Mouse (Mus musculus): ENCODE measurements around the gene Asb4. TPM values are rescaled to one million over a fixed set of nuclear protein-coding genes. Genes with fewer than 3 reads are reported as not detected.

The Asb4 gene
- total and polyA plus RNA-seq, 2 experiments from 2014 or later = 10.5 to 16.3 TPM

DNA sequence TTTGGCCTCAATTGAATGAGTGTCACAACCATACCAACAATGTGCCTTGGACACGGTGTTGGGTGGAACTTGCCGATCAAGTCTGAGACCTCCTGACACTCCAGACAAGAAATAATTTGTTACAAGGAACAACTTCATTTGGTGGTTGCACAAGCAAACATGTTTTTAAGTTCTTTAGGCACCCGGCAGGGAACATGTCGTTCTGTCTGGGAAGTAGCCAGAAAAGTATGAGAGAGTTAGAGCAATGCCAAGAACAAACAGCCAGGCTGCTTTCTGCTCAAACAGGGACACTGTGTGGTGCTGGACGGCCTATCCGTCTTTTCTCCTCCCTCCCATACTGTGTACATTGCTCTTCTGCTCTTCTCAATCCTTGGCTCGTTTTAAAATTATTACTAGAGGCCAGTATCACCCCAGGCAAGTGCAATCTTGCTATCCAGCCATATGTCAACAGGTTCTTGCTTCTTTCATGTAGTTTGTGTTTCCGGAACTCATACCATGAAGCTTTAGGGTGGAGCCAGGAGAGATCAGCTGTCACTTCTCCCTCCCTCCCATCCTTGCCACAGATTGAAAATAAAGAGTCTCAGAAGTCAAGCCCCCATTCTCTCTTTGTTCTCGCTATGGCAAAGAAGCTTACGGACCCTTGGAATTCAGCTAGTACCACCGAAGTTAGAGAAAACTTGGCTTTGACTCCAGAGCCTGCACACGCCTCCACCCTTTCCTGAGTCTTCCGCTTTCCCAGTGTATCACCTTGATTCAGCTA is 60.1 kb downstream of the Asb4 start:
- peaks cover 5% of the 10 kb centered on the region; the same call in 1 of the 2 replicates for H3K4me1 ChIP-seq (ENCODE audit: insufficient read depth)
- peak; percentile 60 for DNase-seq
- H3K9me3 ChIP-seq (ENCODE audit: low read length) = no peaks in the 10 kb centered on the region
- no peaks in the 10 kb centered on the region for H3K36me3 ChIP-seq (ENCODE audit: insufficient read depth)
- H3K27me3 ChIP-seq (ENCODE audit: insufficient read depth, low read length) = no peaks in the 10 kb centered on the region
- H3K4me2 ChIP-seq (ENCODE audit: low read depth) = 0 out of 2 replicates have a peak overlapping the region, but pooled peaks have one; percentile 21
- no peak for TF ChIP-seq CTCF (IDR thresholded peaks at IDR 0.05; ENCODE audit: low read depth)
- peak; percentile 81 for ATAC-seq
- H3K27ac ChIP-seq (ENCODE audit: low read depth, low read length) = no peak overlapping the region
- WGBS = 22% methylated on average over 13 of the region's 13 CpGs
- no peak overlapping the region for H3K4me3 ChIP-seq (ENCODE audit: low read depth, low read length)
- no peak overlapping the region for H3K9ac ChIP-seq

DNA sequence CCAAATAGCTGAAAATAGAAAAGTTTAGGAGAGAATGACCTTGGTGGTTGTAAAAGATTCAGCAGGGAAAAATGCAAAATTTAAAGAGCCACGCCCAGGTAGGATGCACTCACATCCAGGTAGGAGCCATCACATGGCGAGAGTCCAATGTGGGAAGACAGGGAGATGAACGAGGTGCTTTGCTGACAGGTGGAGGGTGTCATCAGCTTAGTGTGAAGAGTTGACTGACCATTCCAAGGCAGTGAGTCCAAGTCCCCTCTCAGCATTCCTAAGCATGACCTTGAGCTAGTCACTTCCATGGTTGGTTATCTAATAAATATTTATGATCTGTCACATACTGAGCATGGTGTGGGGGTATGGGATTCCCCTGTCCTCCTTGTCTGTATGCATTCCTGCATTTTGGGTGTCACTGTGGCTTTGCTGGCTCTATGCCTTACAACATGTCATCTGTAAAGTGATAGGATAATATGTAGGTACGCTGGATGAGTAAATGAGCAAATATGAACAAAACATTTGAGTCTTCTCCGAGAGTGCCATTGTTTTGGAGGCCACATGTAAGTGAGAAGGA is 61.2 kb downstream of the Asb4 start:
- no peak overlapping the region for H3K4me3 ChIP-seq (ENCODE audit: low read depth, low read length)
- H3K27ac ChIP-seq (ENCODE audit: low read depth, low read length) = no peak overlapping the region
- no peak overlapping the region for H3K9ac ChIP-seq
- ATAC-seq (no peak), DNase-seq (no peak)
- no peak overlapping the region for H3K4me2 ChIP-seq (ENCODE audit: low read depth)
- H3K9me3 ChIP-seq (ENCODE audit: low read length) = no peaks in the 10 kb centered on the region
- no peaks in the 10 kb centered on the region for H3K36me3 ChIP-seq (ENCODE audit: insufficient read depth)
- WGBS = 92% methylated on average over 5 of the region's 5 CpGs
- peaks cover 5% of the 10 kb centered on the region; the same call in 1 of the 2 replicates for H3K4me1 ChIP-seq (ENCODE audit: insufficient read depth)
- no peaks in the 10 kb centered on the region for H3K27me3 ChIP-seq (ENCODE audit: insufficient read depth, low read length)
- TF ChIP-seq CTCF (IDR thresholded peaks at IDR 0.05; ENCODE audit: low read depth) = no peak

DNA sequence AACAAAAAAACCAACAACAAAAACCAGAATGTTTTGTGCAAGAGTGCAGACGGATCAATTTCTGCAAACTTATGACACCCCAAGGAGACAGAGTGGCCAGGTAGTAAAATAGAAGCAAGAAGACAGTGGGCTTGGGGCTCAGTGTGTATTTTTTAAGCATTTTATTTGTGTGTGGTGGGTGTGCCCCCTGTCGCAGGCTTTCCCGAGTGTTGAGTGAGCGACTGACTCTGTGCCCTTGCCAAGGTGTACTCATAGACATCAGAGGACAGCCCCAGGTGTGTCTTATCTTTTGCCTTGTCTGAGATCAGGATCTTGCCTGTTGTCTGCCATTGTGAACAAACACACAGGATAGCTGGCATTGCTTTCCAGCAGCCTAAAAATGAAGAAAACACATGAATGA is 63.8 kb downstream of the Asb4 start:
- Histone ChIP-seq H3K4me2 (ENCODE audit: low read depth) (no peak overlapping the region), H3K9ac (no peak overlapping the region), H3K4me1 (ENCODE audit: insufficient read depth) (peaks cover 5% of the 10 kb centered on the region; the same call in 1 of the 2 replicates), H3K27ac (ENCODE audit: low read depth, low read length) (no peak overlapping the region), H3K9me3 (ENCODE audit: low read length) (no peaks in the 10 kb centered on the region), H3K27me3 (ENCODE audit: insufficient read depth, low read length) (no peaks in the 10 kb centered on the region), H3K36me3 (ENCODE audit: insufficient read depth) (no peaks in the 10 kb centered on the region), H3K4me3 (ENCODE audit: low read depth, low read length) (no peak overlapping the region)
- ATAC-seq = no peak
- 75% methylated on average over 4 of the region's 4 CpGs for WGBS
- no peak for TF ChIP-seq CTCF (IDR thresholded peaks at IDR 0.05; ENCODE audit: low read depth)
- DNase-seq = no peak

DNA sequence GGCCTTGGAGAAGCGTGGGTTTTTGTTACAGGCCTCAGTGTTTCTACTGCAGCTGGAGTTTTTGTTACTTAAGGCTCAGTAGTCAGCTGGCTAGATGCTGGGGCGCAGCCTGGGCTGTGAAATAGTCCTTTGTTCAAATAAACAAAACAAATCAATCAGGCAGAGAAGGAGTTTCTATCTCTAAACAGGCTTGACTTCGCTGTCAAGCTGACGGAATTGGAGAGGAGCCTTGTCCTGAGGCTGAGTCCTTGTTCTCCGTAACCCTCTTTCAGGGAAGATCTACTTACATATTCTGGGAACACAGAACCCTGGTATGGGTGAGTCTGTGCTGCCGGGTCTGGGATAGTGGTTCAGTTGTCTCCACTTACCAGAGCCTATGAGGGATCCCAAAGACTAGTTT is 64.4 kb downstream of the Asb4 start:
- TF ChIP-seq CTCF (IDR thresholded peaks at IDR 0.05; ENCODE audit: low read depth) = no peak
- WGBS = 14% methylated on average over 6 of the region's 6 CpGs
- DNase-seq = peak; percentile 16
- Histone ChIP-seq H3K9me3 (ENCODE audit: low read length) (no peaks in the 10 kb centered on the region), H3K4me3 (ENCODE audit: low read depth, low read length) (no peak overlapping the region), H3K36me3 (ENCODE audit: insufficient read depth) (no peaks in the 10 kb centered on the region), H3K9ac (no peak overlapping the region), H3K27ac (ENCODE audit: low read depth, low read length) (no peak overlapping the region), H3K27me3 (ENCODE audit: insufficient read depth, low read length) (no peaks in the 10 kb centered on the region), H3K4me1 (ENCODE audit: insufficient read depth) (peaks cover 4% of the 10 kb centered on the region; the same call in 1 of the 2 replicates), H3K4me2 (ENCODE audit: low read depth) (no peak overlapping the region)
- ATAC-seq = peak; percentile 73

DNA sequence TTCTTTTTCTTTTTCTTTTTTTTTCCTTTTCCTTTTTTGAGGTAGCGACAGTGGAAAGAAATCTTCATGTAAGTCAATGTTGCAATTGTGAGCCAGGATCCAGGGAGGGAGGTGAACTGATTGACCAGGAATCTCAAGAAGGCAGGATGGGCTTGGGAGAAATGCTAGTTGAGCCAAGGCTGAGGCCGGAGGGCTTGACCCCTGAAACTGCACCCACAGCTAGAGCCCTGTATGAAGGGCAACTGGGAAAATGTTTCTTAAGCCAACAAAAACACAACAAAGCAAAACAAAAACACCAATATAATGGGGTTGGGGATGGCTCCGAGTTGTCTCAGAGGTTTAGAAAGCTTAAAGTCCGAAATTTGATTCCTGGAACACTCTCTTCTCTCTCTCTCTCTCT is 65.2 kb downstream of the Asb4 start:
- 61% methylated on average over 4 of the region's 4 CpGs for WGBS
- H3K9ac ChIP-seq = no peak overlapping the region
- no peak for TF ChIP-seq CTCF (IDR thresholded peaks at IDR 0.05; ENCODE audit: low read depth)
- no peaks in the 10 kb centered on the region for H3K36me3 ChIP-seq (ENCODE audit: insufficient read depth)
- no peak overlapping the region for H3K27ac ChIP-seq (ENCODE audit: low read depth, low read length)
- H3K9me3 ChIP-seq (ENCODE audit: low read length) = no peaks in the 10 kb centered on the region
- DNase-seq = no peak
- no peaks in the 10 kb centered on the region for H3K27me3 ChIP-seq (ENCODE audit: insufficient read depth, low read length)
- ATAC-seq = no peak
- H3K4me2 ChIP-seq (ENCODE audit: low read depth) = no peak overlapping the region
- H3K4me1 ChIP-seq (ENCODE audit: insufficient read depth) = no peaks in the 10 kb centered on the region
- H3K4me3 ChIP-seq (ENCODE audit: low read depth, low read length) = no peak overlapping the region

DNA sequence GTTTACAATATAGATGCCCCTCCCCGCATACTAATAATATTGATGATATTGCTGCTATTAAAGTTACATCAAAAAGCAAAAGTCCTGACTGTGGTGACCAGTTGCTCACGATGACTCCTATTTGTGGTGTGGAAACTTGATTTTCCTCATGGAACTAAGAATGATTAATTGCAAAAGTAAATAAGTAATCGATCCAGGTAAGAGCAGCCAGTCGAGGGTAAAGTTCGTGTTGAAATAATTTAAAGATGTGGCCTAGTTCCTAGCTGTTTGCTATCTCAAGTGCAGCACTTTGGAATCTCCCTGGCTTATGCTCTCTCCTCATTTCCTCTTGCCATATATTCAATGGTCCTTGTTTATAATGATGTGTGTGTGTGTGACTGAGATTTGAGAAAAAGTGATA is 66.7 kb downstream of the Asb4 start:
- ATAC-seq (no peak), DNase-seq (no peak)
- 96% methylated on average over 5 of the region's 5 CpGs for WGBS
- H3K9me3 ChIP-seq (ENCODE audit: low read length) = no peaks in the 10 kb centered on the region
- H3K27ac ChIP-seq (ENCODE audit: low read depth, low read length) = no peak overlapping the region
- TF ChIP-seq CTCF (IDR thresholded peaks at IDR 0.05; ENCODE audit: low read depth) = no peak
- H3K27me3 ChIP-seq (ENCODE audit: insufficient read depth, low read length) = no peaks in the 10 kb centered on the region
- H3K36me3 ChIP-seq (ENCODE audit: insufficient read depth) = no peaks in the 10 kb centered on the region
- H3K4me3 ChIP-seq (ENCODE audit: low read depth, low read length) = no peak overlapping the region
- no peak overlapping the region for H3K4me2 ChIP-seq (ENCODE audit: low read depth)
- H3K9ac ChIP-seq = no peak overlapping the region
- H3K4me1 ChIP-seq (ENCODE audit: insufficient read depth) = no peaks in the 10 kb centered on the region

DNA sequence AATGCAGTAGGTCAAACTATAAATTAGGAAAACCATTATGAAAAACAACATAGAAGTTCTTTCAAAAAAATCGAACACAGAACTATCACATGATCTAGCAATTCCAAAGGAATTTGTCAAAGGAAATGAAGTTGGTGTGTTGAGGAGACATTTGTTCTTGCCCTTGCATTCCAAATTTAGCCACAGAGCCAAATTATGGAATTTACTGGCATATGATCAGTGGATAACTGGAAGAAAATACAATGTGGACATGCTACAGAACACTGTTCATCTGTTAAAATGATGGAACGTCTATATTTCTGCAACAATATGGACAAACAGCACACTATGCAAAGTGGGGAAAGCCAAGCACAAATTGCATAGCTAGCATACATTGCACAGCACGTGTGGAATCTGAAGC is 72.7 kb downstream of the Asb4 start:
- Histone ChIP-seq H3K4me1 (ENCODE audit: insufficient read depth) (no peaks in the 10 kb centered on the region), H3K36me3 (ENCODE audit: insufficient read depth) (no peaks in the 10 kb centered on the region), H3K27me3 (ENCODE audit: insufficient read depth, low read length) (no peaks in the 10 kb centered on the region), H3K9ac (no peak overlapping the region), H3K4me2 (ENCODE audit: low read depth) (no peak overlapping the region), H3K4me3 (ENCODE audit: low read depth, low read length) (no peak overlapping the region), H3K9me3 (ENCODE audit: low read length) (no peaks in the 10 kb centered on the region), H3K27ac (ENCODE audit: low read depth, low read length) (no peak overlapping the region)
- TF ChIP-seq CTCF (IDR thresholded peaks at IDR 0.05; ENCODE audit: low read depth) = no peak
- no peak for ATAC-seq
- 88% methylated on average over 3 of the region's 3 CpGs for WGBS
- DNase-seq = no peak

Data from forebrain, postnatal 0 days (tissue).